Mouse (Mus musculus) forelimb bud, embryonic 11.5 days (tissue): ENCODE measurements at regions not wholly inside any gene's neighbourhood (a gene's known extent, or its start where the extent isn't known, plus 50 kb on each side); places are given as distances from the start of the nearest gene placed in this dataset.
"Not testable (repeated sequence)": the region's sequence is repeated elsewhere in the genome, so short reads cannot be mapped to it uniquely, and the experiment has no call there.

Experiments
- DNase-seq: peaks from one replicate; pipeline ENCODE4 v3.0.0-alpha.2; 2012; ENCODE audit warnings: low read depth, low spot score

GRCm38 (mm10) chr15:8831720-8832620 lies 121.4 kb upstream of the Slc1a3 start:
- no peak for DNase-seq

- no peak for DNase-seq
Measured at GRCm38 (mm10) chr15:8824861-8825260, 114.3 kb upstream of the Slc1a3 start.

- not testable (repeated sequence) for DNase-seq
Measured at GRCm38 (mm10) chr15:8822795-8823194, 112.2 kb upstream of the Slc1a3 start.

GRCm38 (mm10) chr15:8817542-8817941 lies 107.0 kb upstream of the Slc1a3 start:
- DNase-seq = no peak

- DNase-seq = no peak
Measured at GRCm38 (mm10) chr15:8816501-8817368, 106.2 kb upstream of the Slc1a3 start.

GRCm38 (mm10) chr15:8815958-8816357 lies 105.4 kb upstream of the Slc1a3 start:
- DNase-seq = no peak

- no peak for DNase-seq
Measured at GRCm38 (mm10) chr15:8815277-8815676, 104.7 kb upstream of the Slc1a3 start.

- peak; percentile 37 for DNase-seq
Measured at GRCm38 (mm10) chr15:8806354-8806753, 95.8 kb upstream of the Slc1a3 start.

GRCm38 (mm10) chr15:8805565-8805964 lies 95.0 kb upstream of the Slc1a3 start:
- DNase-seq = not testable (repeated sequence)

GRCm38 (mm10) chr15:8802058-8802457 lies 91.5 kb upstream of the Slc1a3 start:
- DNase-seq = no peak

- DNase-seq = no peak
Measured at GRCm38 (mm10) chr15:8797015-8797414, 86.5 kb upstream of the Slc1a3 start.

GRCm38 (mm10) chr15:8792106-8792505 lies 81.5 kb upstream of the Slc1a3 start:
- no peak for DNase-seq

- no peak for DNase-seq
Measured at GRCm38 (mm10) chr15:8789924-8790323, 79.4 kb upstream of the Slc1a3 start.

GRCm38 (mm10) chr15:8789000-8789399 lies 78.4 kb upstream of the Slc1a3 start:
- DNase-seq = no peak

- no peak for DNase-seq
Measured at GRCm38 (mm10) chr15:8785537-8785936, 75.0 kb upstream of the Slc1a3 start.

- DNase-seq = no peak
Measured at GRCm38 (mm10) chr15:8783567-8783966, 73.0 kb upstream of the Slc1a3 start.

GRCm38 (mm10) chr15:8783036-8783435 lies 72.5 kb upstream of the Slc1a3 start:
- no peak for DNase-seq

GRCm38 (mm10) chr15:8782131-8782507 lies 71.6 kb upstream of the Slc1a3 start:
- no peak for DNase-seq

GRCm38 (mm10) chr15:8781159-8782130 lies 70.9 kb upstream of the Slc1a3 start:
- no peak for DNase-seq

GRCm38 (mm10) chr15:8780371-8780866 lies 69.9 kb upstream of the Slc1a3 start:
- no peak for DNase-seq
